Mouse (Mus musculus) monocyte, adult 59 days (primary cell): Measurements from ENCODE around the gene Stk35. TPM values are rescaled to one million over a fixed set of nuclear protein-coding genes. Genes with fewer than 3 reads are reported as not detected.

ENCODE experiments used
- total RNA-seq, 2 experiments: library from RNA; stranded (reverse); gene quantifications; one replicate each; pipeline ENCODE4 v1.2.4; 2023

The Stk35 gene
- 10 to 100 TPM; 34.2 to 34.6 TPM for total RNA-seq

DNA sequence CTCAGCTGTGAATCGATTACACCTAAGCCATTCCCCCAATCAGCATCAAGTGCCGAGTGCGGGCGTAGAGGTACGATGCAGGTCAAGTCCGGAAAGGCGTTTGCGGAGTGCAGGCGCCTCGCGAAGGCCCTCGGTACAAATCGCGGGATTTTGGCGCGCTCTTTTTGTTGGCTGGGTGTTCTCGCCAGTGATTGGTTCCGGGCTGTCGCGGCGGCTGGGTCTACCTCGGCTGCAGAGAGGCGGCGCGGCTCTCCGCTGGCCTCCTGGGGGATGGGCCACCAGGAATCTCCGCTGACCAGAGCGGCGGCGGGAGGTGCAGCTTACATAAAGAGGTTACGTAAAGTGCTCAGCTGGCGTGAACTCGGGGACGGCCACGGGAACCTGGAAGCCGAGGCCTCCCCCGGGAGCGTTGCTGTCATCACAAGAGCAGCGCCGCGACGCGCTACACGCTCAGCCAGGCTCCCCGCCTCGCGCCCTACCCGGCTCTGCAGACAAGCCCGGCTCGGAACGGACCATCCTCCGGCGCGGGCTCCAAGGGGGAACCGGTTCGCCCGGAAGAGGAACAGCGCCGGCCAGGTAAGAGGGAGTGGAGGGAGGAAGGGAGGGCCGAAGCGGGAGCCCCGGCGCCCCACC is at the start of gene Stk35:
Gene Stk35, plus strand, starts transcription at position 247 of the 633 bp plus-strand sequence.

Other genes starting within 250 kb of the Stk35 start
- gene Sirpa, start 207.7 kb upstream of the Stk35 start, total RNA-seq: 100 to 1,000 TPM; 846 to 850 TPM
- not detected for gene Pdyn, start 100.7 kb upstream of the Stk35 start, total RNA-seq
- 10 to 100 TPM; 14.4 to 16.0 TPM for gene Tgm3, start 211.8 kb downstream of the Stk35 start, total RNA-seq